Mouse (Mus musculus): ENCODE results near the gene Ufl1.
"Not testable (repeated sequence)": the region's sequence is repeated elsewhere in the genome, so short reads cannot be mapped to it uniquely, and the experiment has no call there.

Ufl1 gene

GRCm38 (mm10) chr4:25281671-25282038 is at the start of gene Ufl1:
Ufl1 (minus strand) TSS chr4:25281821.
- peak; percentile 94 for DNase-seq (ENCODE audit: low read depth, low spot score)

GRCm38 (mm10) chr4:25325684-25326220 is 44.1 kb upstream of the Ufl1 start:
- no peak for DNase-seq (ENCODE audit: low read depth, low spot score)

- DNase-seq (ENCODE audit: low read depth, low spot score) = no peak
Measured at GRCm38 (mm10) chr4:25322631-25323178, 41.1 kb upstream of the Ufl1 start.

GRCm38 (mm10) chr4:25313767-25314166 is 32.1 kb upstream of the Ufl1 start:
- DNase-seq (ENCODE audit: low read depth, low spot score) = no peak

- DNase-seq (ENCODE audit: low read depth, low spot score) = not testable (repeated sequence)
Measured at GRCm38 (mm10) chr4:25285002-25285401, 3.4 kb upstream of the Ufl1 start.

GRCm38 (mm10) chr4:25280938-25281670 is 517 bp downstream of the Ufl1 start:
- DNase-seq (ENCODE audit: low read depth, low spot score) = peak; percentile 62

- no peak for DNase-seq (ENCODE audit: low read depth, low spot score)
Measured at GRCm38 (mm10) chr4:25272861-25273627, 8.6 kb downstream of the Ufl1 start.

GRCm38 (mm10) chr4:25271926-25272325 is 9.7 kb downstream of the Ufl1 start:
- no peak for DNase-seq (ENCODE audit: low read depth, low spot score)

GRCm38 (mm10) chr4:25267144-25267543 is 14.5 kb downstream of the Ufl1 start:
- DNase-seq (ENCODE audit: low read depth, low spot score) = no peak

- no peak for DNase-seq (ENCODE audit: low read depth, low spot score)
Measured at GRCm38 (mm10) chr4:25257822-25258398, 23.7 kb downstream of the Ufl1 start.

- DNase-seq (ENCODE audit: low read depth, low spot score) = no peak
Measured at GRCm38 (mm10) chr4:25242776-25243175, 38.8 kb downstream of the Ufl1 start, which contains the start of gene Fhl5. Fhl5 (minus strand) TSS chr4:25242876.

GRCm38 (mm10) chr4:25235663-25236062 is 46.0 kb downstream of the Ufl1 start:
- not testable (repeated sequence) for DNase-seq (ENCODE audit: low read depth, low spot score)

- DNase-seq (ENCODE audit: low read depth, low spot score) = not testable (repeated sequence)
Measured at GRCm38 (mm10) chr4:25233767-25234166, 47.9 kb downstream of the Ufl1 start.

GRCm38 (mm10) chr4:25232546-25232945 is 49.1 kb downstream of the Ufl1 start:
- no peak for DNase-seq (ENCODE audit: low read depth, low spot score)

GRCm38 (mm10) chr4:25227527-25227926 is 54.1 kb downstream of the Ufl1 start:
- DNase-seq (ENCODE audit: low read depth, low spot score) = no peak

GRCm38 (mm10) chr4:25221927-25222326 is 59.7 kb downstream of the Ufl1 start:
- no peak for DNase-seq (ENCODE audit: low read depth, low spot score)

- DNase-seq (ENCODE audit: low read depth, low spot score) = no peak
Measured at GRCm38 (mm10) chr4:25213451-25213850, 68.2 kb downstream of the Ufl1 start.

GRCm38 (mm10) chr4:25206166-25206565 is 75.5 kb downstream of the Ufl1 start:
- no peak for DNase-seq (ENCODE audit: low read depth, low spot score)

Data from 3T3-L1 (cell line).